Mouse (Mus musculus): Measurements from ENCODE around the gene Clec16a. TPM values are rescaled to one million over a fixed set of nuclear protein-coding genes. Genes with fewer than 3 reads are reported as not detected.

Clec16a gene
- total RNA-seq, 4 experiments from 2014 or later, result 55.6 to 90.9 (median 70.4) TPM

- peak; percentile 71 to 77 for DNase-seq (ENCODE audit: low spot score in 2 of 2)
These were observed 240.5 kb downstream of the Clec16a start, which contains the start of gene Socs1 for GRCm38 (mm10) chr16:10785371-10786231. TSS of gene Socs1 (minus strand) at chr16:10785536.

DNA sequence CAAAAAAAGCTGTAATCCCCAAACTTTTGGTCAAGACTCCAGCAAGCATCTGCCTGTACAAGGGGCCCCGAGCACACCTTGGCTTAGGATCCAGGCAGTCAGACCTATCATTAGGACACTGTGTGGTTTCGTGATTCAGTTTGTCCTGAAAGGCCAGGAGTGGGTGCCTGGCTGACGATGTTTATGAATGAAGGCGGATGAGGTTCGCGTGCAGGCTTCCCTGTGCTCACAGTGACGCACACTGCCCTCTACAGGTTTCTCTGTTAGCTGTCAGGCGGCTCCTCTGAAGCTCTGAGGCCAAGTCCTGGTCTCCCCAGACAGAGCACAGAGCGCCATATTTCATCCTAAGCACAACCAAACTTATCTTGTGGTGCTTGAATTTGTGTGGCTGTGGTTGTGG is 241.1 kb downstream of the Clec16a start:
- peak; percentile 75 to 79 for DNase-seq (ENCODE audit: low spot score in 2 of 2)

GRCm38 (mm10) chr16:10786782-10787547 is 241.8 kb downstream of the Clec16a start:
- peak; percentile 29 to 60 for DNase-seq (ENCODE audit: low spot score in 2 of 2)

- no peak for DNase-seq (ENCODE audit: low spot score in 2 of 2)
These were observed 242.5 kb downstream of the Clec16a start for GRCm38 (mm10) chr16:10787548-10788058.

DNA sequence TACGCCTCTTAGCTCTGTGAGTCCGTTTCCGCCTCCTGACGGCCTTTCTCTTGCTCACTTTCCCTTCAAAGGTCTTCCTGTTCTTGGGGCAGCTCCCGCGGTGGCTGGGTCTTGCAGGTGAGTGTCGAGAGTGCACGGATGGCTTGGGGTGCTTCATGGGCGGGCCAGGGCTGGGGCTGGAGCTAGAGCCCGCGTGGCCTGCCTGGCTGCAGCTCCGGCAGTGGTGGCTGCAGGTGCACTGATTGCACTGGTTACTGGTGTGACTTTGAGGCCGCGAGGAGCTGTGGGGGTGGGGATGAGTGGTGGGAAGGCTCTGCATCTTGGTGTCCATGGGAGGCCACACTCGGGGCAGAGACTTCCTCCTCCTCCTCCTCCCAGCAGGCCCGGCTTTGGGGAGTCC is 243.1 kb downstream of the Clec16a start, which contains the start of gene Tnp2:
Gene Tnp2 (minus strand): TSS at position 390 of the 400 bp plus-strand sequence.
- DNase-seq (ENCODE audit: low spot score in 2 of 2), result no peak

- DNase-seq (ENCODE audit: low spot score in 2 of 2), result no peak
These were observed 243.7 kb downstream of the Clec16a start for GRCm38 (mm10) chr16:10788866-10789265.

GRCm38 (mm10) chr16:10790702-10791101 is 245.6 kb downstream of the Clec16a start, which contains the start of gene Prm3:
TSS of gene Prm3 (minus strand) at chr16:10790914.
- DNase-seq (ENCODE audit: low spot score in 2 of 2), result no peak

Other genes starting within 250 kb of the Clec16a start
- gene Emp2, start 231.4 kb upstream of the Clec16a start, total RNA-seq (2022), result 1 to 10 TPM; 3.0 to 4.8 (median 4.1) TPM
- gene Tekt5, start 149.8 kb upstream of the Clec16a start, total RNA-seq (2022), result not detected
- 1 to 10 TPM; 5.7 to 7.8 (median 6.8) TPM for gene Nubp1, start 133.4 kb upstream of the Clec16a start, total RNA-seq (2022)
- gene Tvp23a, start 98.0 kb upstream of the Clec16a start, total RNA-seq (2022), result under 1 TPM; 0.08 to 0.24 (median 0.14) TPM
- gene Ciita, start 65.3 kb upstream of the Clec16a start, total RNA-seq (2022), result under 1 TPM in 3 of 4 experiments, not detected in 1; 0.05 to 0.17 (median 0.16) TPM
- 10 to 100 TPM; 40.4 to 70.4 (median 53.3) TPM for gene Dexi, start 2.3 kb upstream of the Clec16a start, total RNA-seq (2022)
- under 1 TPM in 3 of 4 experiments, not detected in 1; 0.31 to 0.49 (median 0.35) TPM for gene Socs1, start 240.2 kb downstream of the Clec16a start, total RNA-seq (2022)
- not detected for gene Tnp2, start 243.3 kb downstream of the Clec16a start, total RNA-seq (2022)
- not detected for gene Prm3, start 245.6 kb downstream of the Clec16a start, total RNA-seq (2022)

All from gastrocnemius, adult 8-10 months (tissue).